Mouse (Mus musculus) kidney, adult 11 months (tissue): ENCODE measurements around the gene Clcnkb.

Source experiments
- DNase-seq: peaks from one replicate; pipeline ENCODE4 v3.0.0; 2022

The Clcnkb gene

DNA sequence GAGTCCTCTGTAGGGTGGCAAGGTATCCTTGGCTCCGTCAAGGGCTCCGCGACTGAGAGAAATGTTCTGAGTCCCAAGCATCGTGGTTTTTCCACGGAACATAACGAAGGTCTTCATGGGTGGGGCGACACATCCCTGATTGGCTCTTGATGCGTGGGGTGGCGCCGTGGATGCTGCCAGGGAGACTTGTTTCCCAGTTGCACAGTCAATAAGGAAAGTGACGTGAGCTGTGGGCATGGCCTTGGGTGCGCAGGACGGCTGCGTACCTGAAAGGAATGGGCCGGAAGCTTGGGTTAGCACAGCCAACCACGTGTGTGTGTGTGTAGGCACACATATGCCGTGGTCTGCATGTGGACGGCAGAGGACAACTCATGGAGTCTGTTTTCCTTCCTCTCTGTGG lies 17.4 kb upstream of the Clcnkb start:
- DNase-seq = no peak

DNA sequence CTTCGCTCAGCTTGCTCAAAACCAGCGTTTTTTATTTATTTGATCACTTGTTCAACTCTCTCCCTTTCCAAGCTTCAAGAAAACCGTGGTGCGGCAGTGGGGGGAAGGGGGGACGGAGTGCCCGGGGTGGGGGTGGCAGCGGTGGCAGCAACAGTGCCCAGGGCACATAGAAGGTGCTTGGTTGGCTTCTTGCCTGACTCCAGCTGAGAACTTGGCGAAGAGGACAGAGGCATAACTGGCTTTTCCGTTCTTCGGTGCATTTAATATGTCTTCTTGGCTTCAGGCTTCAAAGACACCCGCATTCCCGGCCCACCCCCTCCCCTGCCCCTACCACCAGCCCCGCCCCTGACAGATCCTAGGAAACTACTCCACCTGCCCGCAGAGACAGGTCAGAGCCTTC lies 16.9 kb upstream of the Clcnkb start:
- no peak for DNase-seq

DNA sequence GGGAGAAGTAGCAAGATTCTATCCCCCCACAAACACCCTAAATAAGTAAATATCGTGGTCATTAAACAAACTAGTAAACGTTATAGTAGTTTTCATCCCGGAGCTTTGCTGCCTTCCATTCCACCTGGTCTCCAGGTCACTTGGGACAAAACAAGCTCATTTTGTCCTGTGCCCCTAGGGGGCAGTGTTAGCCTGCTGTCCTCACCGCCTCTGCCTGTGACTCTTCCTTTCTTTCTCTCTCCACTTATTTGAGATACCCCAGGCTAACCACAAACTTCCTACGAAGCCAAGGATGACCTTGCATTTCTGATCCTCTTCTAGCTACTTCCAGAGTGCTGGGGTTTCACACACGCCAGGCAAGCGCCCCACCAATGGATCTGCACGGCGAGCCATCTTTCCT lies 15.2 kb upstream of the Clcnkb start:
- DNase-seq = peak; percentile 72

DNA sequence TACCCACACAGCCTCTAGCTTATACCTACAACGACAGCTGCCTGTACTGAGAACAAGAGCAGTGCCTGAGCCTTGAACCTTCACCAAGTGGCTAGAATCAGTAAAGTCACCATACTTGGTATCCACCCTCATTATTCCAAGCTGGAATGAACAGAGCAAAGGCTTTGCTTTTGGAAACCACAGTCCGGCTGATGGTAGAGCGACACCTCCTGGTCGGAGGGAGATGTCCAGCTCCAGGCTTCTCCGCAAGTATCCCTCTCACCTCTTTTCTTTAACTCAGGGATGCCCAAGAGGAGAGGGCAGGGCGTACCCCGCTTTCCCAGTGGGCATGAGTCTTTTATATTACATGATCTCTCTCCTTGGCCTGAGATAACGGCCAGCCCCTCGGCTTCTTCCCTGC lies 14.0 kb upstream of the Clcnkb start:
- peak; percentile 52 for DNase-seq

- DNase-seq = no peak
Observed at GRCm38 (mm10) chr4:141429381-141429780, 13.6 kb upstream of the Clcnkb start.

- no peak for DNase-seq
Observed at GRCm38 (mm10) chr4:141427921-141428320, 12.1 kb upstream of the Clcnkb start.

GRCm38 (mm10) chr4:141426796-141427745 lies 11.3 kb upstream of the Clcnkb start:
- no peak for DNase-seq

- DNase-seq = peak; percentile 85
Observed at GRCm38 (mm10) chr4:141425484-141426479, 10.0 kb upstream of the Clcnkb start.

- DNase-seq = no peak
Observed at GRCm38 (mm10) chr4:141423691-141424431, 8.0 kb upstream of the Clcnkb start.

- no peak for DNase-seq
Observed at GRCm38 (mm10) chr4:141423288-141423687, 7.5 kb upstream of the Clcnkb start.

GRCm38 (mm10) chr4:141422841-141423240 lies 7.0 kb upstream of the Clcnkb start:
- DNase-seq = no peak

GRCm38 (mm10) chr4:141421423-141421822 lies 5.6 kb upstream of the Clcnkb start:
- DNase-seq = no peak

GRCm38 (mm10) chr4:141420886-141421285 lies 5.1 kb upstream of the Clcnkb start:
- no peak for DNase-seq

DNA sequence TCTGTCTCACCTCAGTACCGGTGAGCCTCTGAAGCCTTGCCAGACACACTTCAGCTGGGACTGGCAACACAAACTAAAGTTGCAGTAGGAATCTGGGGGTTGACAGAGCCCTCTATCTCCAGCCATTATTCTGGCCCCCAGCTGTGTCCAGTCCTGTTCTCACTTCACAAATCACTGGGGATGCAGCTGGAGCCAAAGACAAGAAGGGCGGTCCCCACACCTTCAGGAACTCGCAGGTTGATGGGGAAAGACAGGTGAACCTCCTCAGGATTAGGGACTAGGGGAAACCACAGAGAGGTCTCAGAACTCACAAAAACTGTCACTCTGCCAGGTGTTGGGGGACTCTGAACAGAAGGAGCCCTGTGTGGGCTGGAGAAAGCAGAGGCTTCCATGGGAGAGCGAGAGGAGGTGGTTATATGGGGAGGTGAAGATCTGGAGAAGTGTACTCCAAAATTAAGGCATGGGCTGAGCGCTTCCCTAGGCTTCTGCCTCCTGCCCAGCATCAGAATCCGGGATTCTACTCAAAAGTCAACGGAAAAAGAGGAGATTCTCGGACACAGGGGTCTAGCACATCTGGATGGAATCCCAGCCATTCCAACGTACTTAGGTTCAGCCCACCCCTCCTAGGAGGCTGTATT lies 4.5 kb upstream of the Clcnkb start, which contains the start of gene Hspb7:
Gene Hspb7, plus strand, starts transcription at position 588 of the 638 bp plus-strand sequence.
- DNase-seq = no peak

- peak; percentile 54 for DNase-seq
Observed at GRCm38 (mm10) chr4:141419398-141420191, 3.8 kb upstream of the Clcnkb start.

GRCm38 (mm10) chr4:141411430-141411992 lies 4.3 kb downstream of the Clcnkb start:
- no peak for DNase-seq

DNA sequence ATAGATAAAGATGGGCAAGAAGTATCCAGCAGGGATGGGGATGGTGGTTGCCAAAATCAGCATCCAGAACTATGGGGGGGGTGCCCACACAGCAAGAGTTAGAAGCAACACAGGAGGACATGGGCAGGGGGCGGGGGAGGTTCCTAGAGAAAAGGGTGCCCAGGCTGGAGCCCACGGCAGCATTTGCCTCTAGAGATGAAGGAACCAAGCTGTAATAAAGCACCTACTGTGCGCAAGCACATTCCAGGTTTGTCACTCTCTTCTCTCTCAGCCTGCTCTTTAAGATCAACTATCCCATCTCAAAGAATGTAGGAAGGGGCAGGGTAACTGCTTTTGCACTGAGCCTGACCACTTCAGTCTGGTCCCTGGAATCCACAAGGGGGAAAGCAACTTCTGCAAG lies 7.2 kb downstream of the Clcnkb start:
- DNase-seq = no peak

DNA sequence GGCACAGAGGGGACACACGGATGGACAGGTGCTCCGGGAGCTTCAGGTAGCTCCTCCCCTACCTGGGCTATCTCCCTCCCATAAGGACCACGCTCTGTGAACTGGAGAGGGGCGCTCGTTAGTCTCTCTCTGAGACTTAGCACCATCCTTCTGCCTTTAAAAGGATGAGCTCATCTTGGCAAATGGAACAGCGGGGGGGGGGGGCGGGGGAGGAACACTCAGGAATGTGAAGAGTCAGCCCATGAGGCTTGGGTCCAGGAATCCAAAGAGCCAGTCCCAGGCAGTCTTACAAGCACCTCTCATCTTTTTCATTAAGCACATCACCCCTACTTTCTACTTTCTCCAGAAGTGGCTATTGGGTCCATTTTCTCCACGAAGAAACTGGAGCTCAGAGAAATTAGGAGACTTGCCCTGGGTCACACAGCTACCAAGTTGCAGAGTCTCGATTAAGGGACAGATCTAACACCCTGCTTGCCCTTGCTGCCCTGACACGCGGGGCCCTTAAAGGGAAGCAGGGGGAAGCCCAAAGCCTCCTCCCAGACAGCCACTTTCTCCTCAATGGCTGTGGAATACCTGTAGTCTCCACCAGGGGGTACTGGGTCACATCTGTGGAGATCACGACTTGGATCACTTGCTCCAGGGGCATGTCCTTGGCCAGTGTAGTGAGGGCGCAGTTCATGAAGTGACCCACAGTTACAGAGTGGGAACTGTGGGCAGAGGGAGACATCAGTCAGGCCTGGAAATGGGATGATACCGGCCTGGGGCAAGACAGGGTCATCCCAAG lies 9.1 kb downstream of the Clcnkb start:
- DNase-seq = peak; percentile 60

GRCm38 (mm10) chr4:141405314-141405622 lies 10.5 kb downstream of the Clcnkb start:
- DNase-seq = no peak
